Mouse (Mus musculus) heart, embryonic 12.5 days (tissue): ENCODE measurements around the gene Olfr107. TPM values are rescaled to one million over a fixed set of nuclear protein-coding genes. Genes with fewer than 3 reads are reported as not detected.

Source experiments
- ATAC-seq: fragments of 200-750 bp; cut with Nextera tagmentation; 2 replicates; pipeline ENCODE4 v1.8.0; 2017; ENCODE audit warnings: moderate TSS enrichment, moderate library complexity; ENCODE audit not compliant: insufficient number of reproducible peaks, low FRiP score
- H3K27ac ChIP-seq: fragments of 300-500 bp; sonication (generic); 2 replicates; pipeline ENCODE4 v1.5.1; 2016; ENCODE audit warnings: mild to moderate bottlenecking, moderate library complexity; ENCODE audit not compliant: poor library complexity, severe bottlenecking
- H3K27me3 ChIP-seq: fragments of 300-500 bp; sonication (generic); replicated peaks from 2 replicates; pipeline ENCODE4 v1.6.1; 2016; ENCODE audit warnings: mild to moderate bottlenecking, moderate library complexity
- H3K36me3 ChIP-seq: fragments of 300-500 bp; sonication (generic); 2 replicates; pipeline ENCODE4 v1.6.1; 2016; ENCODE audit warnings: mild to moderate bottlenecking, moderate library complexity
- H3K4me1 ChIP-seq: fragments of 300-500 bp; sonication (generic); replicated peaks from 2 replicates; pipeline ENCODE4 v1.6.1; 2016; ENCODE audit warnings: mild to moderate bottlenecking
- H3K4me2 ChIP-seq: fragments of 300-500 bp; sonication (generic); 2 replicates; pipeline ENCODE4 v1.6.1; 2016; ENCODE audit warnings: mild to moderate bottlenecking, moderate library complexity
- H3K4me3 ChIP-seq: fragments of 300-500 bp; sonication (generic); 2 replicates; pipeline ENCODE4 v1.5.1; 2016; ENCODE audit warnings: mild to moderate bottlenecking
- H3K9ac ChIP-seq: fragments of 300-500 bp; sonication (generic); 2 replicates; pipeline ENCODE4 v1.6.1; 2016; ENCODE audit warnings: mild to moderate bottlenecking, moderate library complexity
- H3K9me3 ChIP-seq: fragments of 300-500 bp; sonication (generic); replicated peaks from 2 replicates; pipeline ENCODE4 v1.6.1; 2016; ENCODE audit warnings: mild to moderate bottlenecking, moderate library complexity
- WGBS: fragments of 180-500 bp; shearing (Covaris S2); methylation state at CpG from one replicate; pipeline ENCODE4 v1.1.7; 2016; 5-methylcytosine and 5-hydroxymethylcytosine counted together
- polyA plus RNA-seq: library from polyadenylated mRNA; unstranded; fragments of >200 nt; fragmentation: Nextera tagmentation; extraction: Ambion mirVana; gene quantifications from 2 replicates; pipeline ENCODE4 v1.2.1, GENCODE M21; 2016

Olfr107 gene
- not detected in 2 replicates for polyA plus RNA-seq

- H3K9me3 ChIP-seq: 0 out of 2 replicates have a peak, but pooled peaks cover 5% of the 10 kb centered on the region
- H3K9ac ChIP-seq: no peak within 1 kb of the TSS
- no peaks in the 10 kb centered on the region for H3K4me1 ChIP-seq
- no peak within 1 kb of the TSS for H3K4me2 ChIP-seq
- no peaks in the 10 kb centered on the region for H3K27me3 ChIP-seq
- no peak for ATAC-seq
- H3K4me3 ChIP-seq: no peak within 1 kb of the TSS
- WGBS: 66% methylated on average over 3 of the region's 3 CpGs
- H3K27ac ChIP-seq: no peak within 1 kb of the TSS
- no peaks in the 10 kb centered on the region for H3K36me3 ChIP-seq
Observed at GRCm38 (mm10) chr17:37398926-37399325, at the start of gene Olfr107. Gene Olfr107, plus strand, starts transcription at chr17:37399226.

- H3K4me3 ChIP-seq: no peak within 1 kb of the TSS
- H3K9me3 ChIP-seq: no peaks in the 10 kb centered on the region; the same call in 1 of the 2 replicates
- no peak within 1 kb of the TSS for H3K9ac ChIP-seq
- no peaks in the 10 kb centered on the region for H3K27me3 ChIP-seq
- no peaks in the 10 kb centered on the region for H3K36me3 ChIP-seq
- no peak for ATAC-seq
- H3K4me1 ChIP-seq: no peaks in the 10 kb centered on the region
- no peak within 1 kb of the TSS for H3K27ac ChIP-seq
- H3K4me2 ChIP-seq: no peak within 1 kb of the TSS
Observed at GRCm38 (mm10) chr17:37359282-37359681, 39.7 kb upstream of the Olfr107 start, which contains the start of gene Olfr104-ps. Gene Olfr104-ps, plus strand, starts transcription at chr17:37359582.

- no peak for ATAC-seq
- Histone ChIP-seq H3K27me3 (no peaks in the 10 kb centered on the region), H3K9me3 (no peaks in the 10 kb centered on the region), H3K4me3 (no peak within 1 kb of the TSS), H3K4me1 (no peaks in the 10 kb centered on the region), H3K9ac (no peak within 1 kb of the TSS), H3K4me2 (no peak within 1 kb of the TSS), H3K36me3 (no peaks in the 10 kb centered on the region), H3K27ac (no peak within 1 kb of the TSS)
Observed at GRCm38 (mm10) chr17:37378733-37379132, 20.3 kb upstream of the Olfr107 start, which contains the start of gene Olfr105-ps. Gene Olfr105-ps, plus strand, starts transcription at chr17:37379033.

- no peak within 1 kb of the TSS for H3K27ac ChIP-seq
- H3K4me3 ChIP-seq: no peak within 1 kb of the TSS
- 69% methylated on average over 1 of the region's 1 CpGs for WGBS
- no peaks in the 10 kb centered on the region for H3K4me1 ChIP-seq
- H3K9ac ChIP-seq: no peak within 1 kb of the TSS
- no peaks in the 10 kb centered on the region for H3K36me3 ChIP-seq
- no peak within 1 kb of the TSS for H3K4me2 ChIP-seq
- no peaks in the 10 kb centered on the region for H3K27me3 ChIP-seq
- ATAC-seq: no peak
- 0 out of 2 replicates have a peak, but pooled peaks cover 5% of the 10 kb centered on the region for H3K9me3 ChIP-seq
Observed at GRCm38 (mm10) chr17:37390093-37390492, 8.9 kb upstream of the Olfr107 start, which contains the start of gene Olfr106-ps. Gene Olfr106-ps, plus strand, starts transcription at chr17:37390393.

GRCm38 (mm10) chr17:37413380-37413779 is 14.4 kb downstream of the Olfr107 start:
- no peaks in the 10 kb centered on the region for H3K36me3 ChIP-seq
- no peak overlapping the region for H3K9ac ChIP-seq
- H3K9me3 ChIP-seq: 0 out of 2 replicates have a peak, but pooled peaks cover 6% of the 10 kb centered on the region
- H3K4me1 ChIP-seq: no peaks in the 10 kb centered on the region
- H3K27ac ChIP-seq: no peak overlapping the region
- H3K27me3 ChIP-seq: no peaks in the 10 kb centered on the region
- H3K4me3 ChIP-seq: no peak overlapping the region
- no peak for ATAC-seq
- no peak overlapping the region for H3K4me2 ChIP-seq

GRCm38 (mm10) chr17:37445180-37445579 is 46.2 kb downstream of the Olfr107 start, which contains the start of gene Olfr108:
Gene Olfr108, plus strand, starts transcription at chr17:37445480.
- 84% methylated on average over 1 of the region's 1 CpGs for WGBS
- ATAC-seq: no peak

More at GRCm38 (mm10) chr17:37445180-37445579, 46.2 kb downstream of the Olfr107 start, which contains the start of gene Olfr108:
- no peaks in the 10 kb centered on the region for H3K4me1 ChIP-seq
- no peaks in the 10 kb centered on the region for H3K9me3 ChIP-seq
- H3K36me3 ChIP-seq: no peaks in the 10 kb centered on the region
- H3K4me2 ChIP-seq: no peak within 1 kb of the TSS
- H3K9ac ChIP-seq: no peak within 1 kb of the TSS
- H3K4me3 ChIP-seq: no peak within 1 kb of the TSS
- H3K27ac ChIP-seq: no peak within 1 kb of the TSS
- H3K27me3 ChIP-seq: no peaks in the 10 kb centered on the region

Other genes starting within 250 kb of the Olfr107 start
- not detected in 2 replicates for gene Olfr93, start 237.7 kb upstream of the Olfr107 start, polyA plus RNA-seq
- not detected in 2 replicates for gene Ubd, start 205.3 kb upstream of the Olfr107 start, polyA plus RNA-seq
- not detected in 2 replicates for gene Olfr94, start 198.2 kb upstream of the Olfr107 start, polyA plus RNA-seq
- not detected in 2 replicates for gene Olfr95, start 186.1 kb upstream of the Olfr107 start, polyA plus RNA-seq
- not detected in 2 replicates for gene Olfr96, start 179.1 kb upstream of the Olfr107 start, polyA plus RNA-seq
- not detected in 2 replicates for gene Olfr97, start 161.9 kb upstream of the Olfr107 start, polyA plus RNA-seq
- not detected in 2 replicates for gene Olfr98, start 135.5 kb upstream of the Olfr107 start, polyA plus RNA-seq
- 0.57 and 0.74 TPM in 2 replicates for gene H2-M3, start 129.0 kb upstream of the Olfr107 start, polyA plus RNA-seq
- gene Olfr99, start 115.8 kb upstream of the Olfr107 start, polyA plus RNA-seq: not detected in 2 replicates
- gene Olfr101, start 94.9 kb upstream of the Olfr107 start, polyA plus RNA-seq: not detected in 2 replicates
- not detected in 2 replicates for gene Olfr102, start 82.2 kb upstream of the Olfr107 start, polyA plus RNA-seq
- not detected in 2 replicates for gene Olfr103, start 59.5 kb upstream of the Olfr107 start, polyA plus RNA-seq
- not detected in 2 replicates for gene Olfr104-ps, start 39.6 kb upstream of the Olfr107 start, polyA plus RNA-seq
- not detected in 2 replicates for gene Olfr105-ps, start 20.2 kb upstream of the Olfr107 start, polyA plus RNA-seq
- not detected in 2 replicates for gene Olfr106-ps, start 8.8 kb upstream of the Olfr107 start, polyA plus RNA-seq
- gene Olfr108, start 46.3 kb downstream of the Olfr107 start, polyA plus RNA-seq: not detected in 2 replicates
- gene Olfr109, start 59.7 kb downstream of the Olfr107 start, polyA plus RNA-seq: not detected in 2 replicates
- gene H2-M2, start 84.3 kb downstream of the Olfr107 start, polyA plus RNA-seq: not detected in 2 replicates
- not detected in 2 replicates for gene Olfr110, start 93.2 kb downstream of the Olfr107 start, polyA plus RNA-seq
- gene Olfr111, start 108.8 kb downstream of the Olfr107 start, polyA plus RNA-seq: 0.10 TPM in 1 of 2 replicates, not detected in the other
- gene Olfr112, start 170.2 kb downstream of the Olfr107 start, polyA plus RNA-seq: not detected in 2 replicates
- gene Olfr113, start 178.4 kb downstream of the Olfr107 start, polyA plus RNA-seq: not detected in 2 replicates
- not detected in 2 replicates for gene Olfr114, start 193.5 kb downstream of the Olfr107 start, polyA plus RNA-seq
- gene Olfr115, start 227.9 kb downstream of the Olfr107 start, polyA plus RNA-seq: not detected in 2 replicates
- not detected in 2 replicates for gene Olfr116, start 228.0 kb downstream of the Olfr107 start, polyA plus RNA-seq